Mouse (Mus musculus): Measurements from ENCODE around the gene Gm5678. TPM values are rescaled to one million over a fixed set of nuclear protein-coding genes. Genes with fewer than 3 reads are reported as not detected.

The Gm5678 gene
- total RNA-seq, 2 experiments from 2014 or later = not detected

Other genes starting within 250 kb of the Gm5678 start
- gene Setd4, start 24.0 kb upstream of the Gm5678 start, total RNA-seq (2015) = 3.9 and 6.7 TPM in 2 replicates
- 1.9 and 2.7 TPM in 2 replicates for gene Setd4, start 24.0 kb upstream of the Gm5678 start, total RNA-seq (2017)
- gene Cbr1, start 22.2 kb upstream of the Gm5678 start, total RNA-seq (2015) = 3.2 and 4.8 TPM in 2 replicates
- gene Cbr1, start 22.2 kb upstream of the Gm5678 start, total RNA-seq (2017) = 4.8 and 6.6 TPM in 2 replicates
- 0.83 and 1.8 TPM in 2 replicates for gene Cbr3, start 55.1 kb downstream of the Gm5678 start, total RNA-seq (2015)
- gene Cbr3, start 55.1 kb downstream of the Gm5678 start, total RNA-seq (2017) = 0.73 and 1.3 TPM in 2 replicates
- gene Dop1b, start 83.8 kb downstream of the Gm5678 start, total RNA-seq (2015) = 20.3 and 38.8 TPM in 2 replicates
- 10.5 and 15.2 TPM in 2 replicates for gene Dop1b, start 83.8 kb downstream of the Gm5678 start, total RNA-seq (2017)
- gene Morc3, start 204.0 kb downstream of the Gm5678 start, total RNA-seq (2015) = 123 and 137 TPM in 2 replicates
- gene Morc3, start 204.0 kb downstream of the Gm5678 start, total RNA-seq (2017) = 216 and 248 TPM in 2 replicates